Mouse (Mus musculus): ENCODE results near the gene Nxpe3. TPM values are rescaled to one million over a fixed set of nuclear protein-coding genes. Genes with fewer than 3 reads are reported as not detected.

Nxpe3 gene
- polyA plus RNA-seq, 1 experiment = 0.90 TPM

GRCm38 (mm10) chr16:55811792-55812191 is 83.3 kb downstream of the Nxpe3 start:
- Histone ChIP-seq H3ac (ENCODE audit: control insufficient read depth, insufficient read length) (no peak overlapping the region), H3K36me3 (ENCODE audit: control insufficient read depth, insufficient read depth) (peaks cover 72% of the 10 kb centered on the region), H3K4me3 (no peak overlapping the region), H3K27me3 (ENCODE audit: control insufficient read depth, insufficient read depth, insufficient read length) (no peaks in the 10 kb centered on the region), H3K4me2 (ENCODE audit: low read depth) (no peak overlapping the region), H3K79me2 (ENCODE audit: control insufficient read depth, insufficient read depth) (peaks cover 13% of the 10 kb centered on the region)
- TF ChIP-seq E2F4 (IDR thresholded peaks at IDR 0.05; ENCODE audit: insufficient read depth) (no peak), TCF3 (IDR thresholded peaks at IDR 0.05; ENCODE audit: insufficient read length, low read depth) (no peak), MYOD1 (IDR thresholded peaks at IDR 0.05; ENCODE audit: control insufficient read depth in 1 of 3, insufficient read length in 2 of 3, low read depth in 2 of 3) (no peak), POLR2AphosphoS2 (IDR thresholded peaks at IDR 0.05; ENCODE audit: insufficient read length, low read depth) (no peak), MYOG (IDR thresholded peaks at IDR 0.05; ENCODE audit: control insufficient read depth in 1 of 3, insufficient read depth in 1 of 3, insufficient read length in 2 of 3, low read depth in 2 of 3) (no peak), USF1 (IDR thresholded peaks at IDR 0.05; ENCODE audit: low read depth) (no peak), MAX (IDR thresholded peaks at IDR 0.05; ENCODE audit: low read depth) (no peak), SRF (IDR thresholded peaks at IDR 0.05; ENCODE audit: control insufficient read depth, insufficient read length, low read depth) (no peak), REST (IDR thresholded peaks at IDR 0.05; ENCODE audit: insufficient read depth, insufficient read length) (no peak), CEBPB (IDR thresholded peaks at IDR 0.05; ENCODE audit: insufficient read depth, poor library complexity, severe bottlenecking) (no peak), TCF12 (IDR thresholded peaks at IDR 0.05; ENCODE audit: insufficient read depth, poor library complexity, severe bottlenecking) (no peak), POLR2A (IDR thresholded peaks at IDR 0.05; ENCODE audit: insufficient read length, low read depth) (no peak)

GRCm38 (mm10) chr16:55809779-55810514 is 85.1 kb downstream of the Nxpe3 start:
- Histone ChIP-seq H3ac (ENCODE audit: control insufficient read depth, insufficient read length) (no peak overlapping the region), H3K4me2 (ENCODE audit: low read depth) (no peak overlapping the region), H3K79me2 (ENCODE audit: control insufficient read depth, insufficient read depth) (no peaks in the 10 kb centered on the region), H3K4me3 (no peak overlapping the region), H3K36me3 (ENCODE audit: control insufficient read depth, insufficient read depth) (peaks cover 56% of the 10 kb centered on the region), H3K27me3 (ENCODE audit: control insufficient read depth, insufficient read depth, insufficient read length) (no peaks in the 10 kb centered on the region)
- TF ChIP-seq TCF12 (IDR thresholded peaks at IDR 0.05; ENCODE audit: insufficient read depth, poor library complexity, severe bottlenecking) = no peak
- TF ChIP-seq MYOG (IDR thresholded peaks at IDR 0.05; ENCODE audit: control insufficient read depth in 1 of 3, insufficient read depth in 1 of 3, insufficient read length in 2 of 3, low read depth in 2 of 3) = no peak
- TF ChIP-seq POLR2A (IDR thresholded peaks at IDR 0.05; ENCODE audit: insufficient read length, low read depth) = no peak
- TF ChIP-seq POLR2AphosphoS2 (IDR thresholded peaks at IDR 0.05; ENCODE audit: insufficient read length, low read depth) = peak; percentile 69
- no peak for TF ChIP-seq USF1 (IDR thresholded peaks at IDR 0.05; ENCODE audit: low read depth)

- Histone ChIP-seq H3K4me2 (ENCODE audit: low read depth) (no peak overlapping the region), H3K27me3 (ENCODE audit: control insufficient read depth, insufficient read depth, insufficient read length) (no peaks in the 10 kb centered on the region), H3K36me3 (ENCODE audit: control insufficient read depth, insufficient read depth) (peaks cover 50% of the 10 kb centered on the region), H3K79me2 (ENCODE audit: control insufficient read depth, insufficient read depth) (no peaks in the 10 kb centered on the region), H3ac (ENCODE audit: control insufficient read depth, insufficient read length) (no peak overlapping the region), H3K4me3 (no peak overlapping the region)
- TF ChIP-seq POLR2AphosphoS2 (IDR thresholded peaks at IDR 0.05; ENCODE audit: insufficient read length, low read depth) (peak; percentile 82), MAX (IDR thresholded peaks at IDR 0.05; ENCODE audit: low read depth) (no peak)
Observed at GRCm38 (mm10) chr16:55809345-55809744, 85.7 kb downstream of the Nxpe3 start.

- Histone ChIP-seq H3K4me2 (ENCODE audit: low read depth) (no peak overlapping the region), H3ac (ENCODE audit: control insufficient read depth, insufficient read length) (no peak overlapping the region), H3K36me3 (ENCODE audit: control insufficient read depth, insufficient read depth) (peaks cover 31% of the 10 kb centered on the region), H3K79me2 (ENCODE audit: control insufficient read depth, insufficient read depth) (no peaks in the 10 kb centered on the region), H3K27me3 (ENCODE audit: control insufficient read depth, insufficient read depth, insufficient read length) (no peaks in the 10 kb centered on the region), H3K4me3 (no peak overlapping the region)
- TF ChIP-seq CEBPB (IDR thresholded peaks at IDR 0.05; ENCODE audit: insufficient read depth, poor library complexity, severe bottlenecking) = no peak
- TF ChIP-seq POLR2AphosphoS2 (IDR thresholded peaks at IDR 0.05; ENCODE audit: insufficient read length, low read depth) = peak; percentile 73
Observed at GRCm38 (mm10) chr16:55807505-55807932, 87.6 kb downstream of the Nxpe3 start.

GRCm38 (mm10) chr16:55804799-55805198 is 90.3 kb downstream of the Nxpe3 start:
- H3K36me3 ChIP-seq (ENCODE audit: control insufficient read depth, insufficient read depth) = peaks cover 4% of the 10 kb centered on the region
- no peak overlapping the region for H3K4me2 ChIP-seq (ENCODE audit: low read depth)
- no peaks in the 10 kb centered on the region for H3K79me2 ChIP-seq (ENCODE audit: control insufficient read depth, insufficient read depth)
- H3ac ChIP-seq (ENCODE audit: control insufficient read depth, insufficient read length) = no peak overlapping the region
- no peak overlapping the region for H3K4me3 ChIP-seq
- no peak for TF ChIP-seq E2F4 (IDR thresholded peaks at IDR 0.05; ENCODE audit: insufficient read depth)
- TF ChIP-seq CEBPB (IDR thresholded peaks at IDR 0.05; ENCODE audit: insufficient read depth, poor library complexity, severe bottlenecking) = no peak
- no peak for TF ChIP-seq MYOD1 (IDR thresholded peaks at IDR 0.05; ENCODE audit: control insufficient read depth in 1 of 3, insufficient read length in 2 of 3, low read depth in 2 of 3)
- no peak for TF ChIP-seq REST (IDR thresholded peaks at IDR 0.05; ENCODE audit: insufficient read depth, insufficient read length)
- TF ChIP-seq POLR2A (IDR thresholded peaks at IDR 0.05; ENCODE audit: insufficient read length, low read depth) = no peak
- no peak for TF ChIP-seq TCF3 (IDR thresholded peaks at IDR 0.05; ENCODE audit: insufficient read length, low read depth)
- no peak for TF ChIP-seq MYOG (IDR thresholded peaks at IDR 0.05; ENCODE audit: control insufficient read depth in 1 of 3, insufficient read depth in 1 of 3, insufficient read length in 2 of 3, low read depth in 2 of 3)
- no peak for TF ChIP-seq MAX (IDR thresholded peaks at IDR 0.05; ENCODE audit: low read depth)
- no peak for TF ChIP-seq TCF12 (IDR thresholded peaks at IDR 0.05; ENCODE audit: insufficient read depth, poor library complexity, severe bottlenecking)
- no peak for TF ChIP-seq USF1 (IDR thresholded peaks at IDR 0.05; ENCODE audit: low read depth)
- TF ChIP-seq POLR2AphosphoS2 (IDR thresholded peaks at IDR 0.05; ENCODE audit: insufficient read length, low read depth) = no peak
- TF ChIP-seq SRF (IDR thresholded peaks at IDR 0.05; ENCODE audit: control insufficient read depth, insufficient read length, low read depth) = no peak
- H3K27me3 ChIP-seq (ENCODE audit: control insufficient read depth, insufficient read depth, insufficient read length) = no peaks in the 10 kb centered on the region
